Mouse (Mus musculus): ENCODE measurements around the gene Stard5.

Gene Stard5

GRCm38 (mm10) chr7:83635726-83636125 lies 4.0 kb downstream of the Stard5 start:
- no peak for DNase-seq

- DNase-seq, result no peak
These were observed 4.7 kb downstream of the Stard5 start for GRCm38 (mm10) chr7:83636425-83636824.

DNA sequence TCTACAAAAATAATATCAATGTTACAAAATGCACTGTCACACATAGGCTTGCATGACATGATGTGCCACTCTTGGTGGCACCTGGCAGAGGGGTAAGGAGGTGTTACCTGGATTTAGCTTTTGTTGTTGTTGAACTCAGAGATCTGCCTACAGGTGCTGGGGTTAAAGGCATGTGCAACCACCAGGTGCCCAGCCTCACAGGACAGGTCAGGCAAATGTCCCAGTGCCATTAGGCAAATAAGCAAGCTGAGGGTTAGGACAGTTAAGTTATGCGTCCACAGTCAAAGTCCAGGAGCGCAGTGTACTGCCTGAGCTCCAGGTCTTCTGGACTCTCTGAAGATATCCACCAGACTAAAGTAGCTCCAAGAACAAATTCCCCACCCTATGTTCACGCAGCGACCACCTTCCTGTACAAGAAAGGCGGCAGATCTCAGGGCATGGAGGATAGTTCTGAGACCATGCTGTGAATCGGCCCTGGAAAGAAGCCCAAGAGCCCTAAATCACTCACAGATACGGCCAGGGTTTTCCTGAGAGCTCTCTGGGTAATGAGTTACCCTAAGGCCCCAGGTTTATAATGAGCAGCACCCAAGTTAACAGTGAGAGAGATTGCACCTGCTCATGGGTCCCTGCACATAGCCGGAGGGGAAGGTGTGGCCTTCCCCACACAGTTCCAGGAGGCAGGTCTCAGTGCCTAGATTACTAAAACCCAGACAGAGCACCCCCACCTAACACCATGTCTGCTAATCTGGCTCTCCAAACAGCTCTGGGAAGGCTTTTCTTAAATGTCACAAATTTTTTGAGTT lies 6.2 kb downstream of the Stard5 start:
- DNase-seq, result no peak

DNA sequence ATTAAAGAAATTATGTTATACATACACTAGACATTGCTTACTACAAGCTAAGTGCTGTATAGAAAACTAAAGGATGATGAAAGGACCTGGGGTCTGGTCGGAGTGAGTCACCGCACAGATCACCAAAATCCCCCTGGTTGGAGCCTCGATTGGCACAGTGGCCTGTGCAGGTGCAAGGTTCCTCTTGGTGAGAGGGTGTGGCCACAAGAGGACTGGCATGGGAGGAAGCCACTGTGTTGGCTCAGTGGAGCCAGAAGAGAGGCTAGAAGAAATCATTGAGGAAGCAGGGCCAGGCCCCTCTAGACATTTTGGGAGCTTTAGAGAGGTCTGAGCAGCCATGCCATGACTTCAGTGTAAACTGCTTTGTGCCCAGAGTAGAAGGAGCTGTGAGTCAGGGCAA lies 7.3 kb downstream of the Stard5 start:
- no peak for DNase-seq

- peak; percentile 27 for DNase-seq
These were observed 8.8 kb downstream of the Stard5 start for GRCm38 (mm10) chr7:83640581-83640980.

DNA sequence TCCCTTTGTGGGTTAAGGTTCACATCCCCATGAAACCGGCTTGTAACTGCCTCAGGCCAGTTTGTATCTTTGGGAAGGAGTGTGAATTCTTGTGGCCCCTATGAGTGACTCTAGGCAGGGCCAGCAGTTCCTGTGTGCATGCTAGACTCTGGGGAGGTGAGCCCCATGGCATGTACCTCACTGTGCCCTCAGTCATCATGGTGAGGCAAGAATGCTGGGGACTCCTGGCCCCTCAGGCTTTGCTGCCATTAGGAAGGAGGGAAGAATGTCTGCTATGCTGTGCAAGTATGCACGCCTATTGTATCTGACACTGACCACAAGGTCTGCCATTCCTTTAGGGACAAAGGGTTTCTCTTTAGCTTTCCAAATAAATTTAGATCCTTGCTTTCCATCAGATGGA lies 9.4 kb downstream of the Stard5 start:
- no peak for DNase-seq

GRCm38 (mm10) chr7:83643581-83643980 lies 11.8 kb downstream of the Stard5 start:
- DNase-seq, result no peak

- no peak for DNase-seq
These were observed 13.0 kb downstream of the Stard5 start for GRCm38 (mm10) chr7:83644761-83645160.

DNA sequence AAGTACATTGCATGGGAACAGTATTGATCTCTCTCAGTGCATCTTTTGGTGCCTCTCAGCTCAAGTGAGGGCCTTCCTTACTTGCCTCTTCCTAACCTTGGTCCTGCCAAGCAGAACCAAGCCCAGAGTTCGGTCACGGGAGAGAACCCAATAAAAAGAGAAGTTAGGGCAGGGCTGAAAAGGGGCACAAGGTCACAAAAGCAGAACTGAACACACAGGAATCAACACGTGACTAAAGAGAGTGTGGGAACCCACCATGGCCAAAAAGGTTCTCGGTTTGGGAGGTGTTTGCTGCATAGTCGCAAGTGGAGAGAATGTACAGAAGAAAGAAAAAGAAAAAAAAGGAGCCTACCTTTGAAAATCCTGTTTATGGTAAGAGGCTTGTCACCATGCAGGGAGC lies 13.7 kb downstream of the Stard5 start:
- DNase-seq, result no peak

GRCm38 (mm10) chr7:83648807-83649206 lies 17.0 kb downstream of the Stard5 start:
- DNase-seq, result no peak

GRCm38 (mm10) chr7:83650638-83651037 lies 18.9 kb downstream of the Stard5 start:
- DNase-seq, result no peak

GRCm38 (mm10) chr7:83652498-83652897 lies 20.7 kb downstream of the Stard5 start:
- DNase-seq, result no peak

DNA sequence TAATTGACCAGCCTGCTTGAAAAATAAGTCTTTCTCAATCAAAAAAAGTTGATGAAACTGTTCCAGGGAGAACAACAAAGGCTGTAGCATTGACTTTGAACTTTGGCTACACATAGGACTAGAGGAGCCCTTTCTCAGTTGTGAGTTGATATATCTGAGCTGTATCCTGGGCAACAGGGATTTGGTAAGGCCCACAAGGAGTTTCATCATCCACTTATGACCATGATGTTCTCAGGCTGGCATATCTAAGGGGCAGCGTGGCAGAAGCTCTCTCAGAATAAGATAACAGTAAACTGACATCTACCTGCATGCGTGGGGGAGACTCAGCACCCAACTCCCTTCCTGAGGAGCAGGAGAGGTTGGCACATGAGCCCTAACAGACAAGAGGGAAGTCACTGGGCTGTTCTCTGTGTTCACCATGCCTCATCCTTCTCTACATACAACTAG lies 21.9 kb downstream of the Stard5 start:
- DNase-seq, result no peak

DNA sequence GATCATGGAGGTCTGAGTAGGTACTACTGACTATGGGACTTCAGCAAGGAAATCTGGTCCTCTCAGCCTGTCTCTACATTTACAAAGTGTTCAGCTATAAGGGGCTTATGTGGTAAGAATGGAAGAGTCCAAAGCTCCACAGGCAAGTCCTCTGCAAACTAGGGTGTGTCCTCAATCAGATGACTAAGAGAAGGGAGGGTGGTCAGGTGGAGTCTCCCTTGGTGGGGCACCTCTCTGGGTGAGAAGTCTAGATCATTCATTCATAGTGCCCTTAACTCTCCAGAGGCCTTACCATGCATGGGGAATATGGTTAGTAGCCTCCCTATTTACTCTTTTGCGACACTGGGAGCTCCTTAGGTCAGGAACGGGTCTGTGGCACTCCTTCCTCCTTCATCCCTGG lies 22.4 kb downstream of the Stard5 start:
- DNase-seq, result no peak

DNA sequence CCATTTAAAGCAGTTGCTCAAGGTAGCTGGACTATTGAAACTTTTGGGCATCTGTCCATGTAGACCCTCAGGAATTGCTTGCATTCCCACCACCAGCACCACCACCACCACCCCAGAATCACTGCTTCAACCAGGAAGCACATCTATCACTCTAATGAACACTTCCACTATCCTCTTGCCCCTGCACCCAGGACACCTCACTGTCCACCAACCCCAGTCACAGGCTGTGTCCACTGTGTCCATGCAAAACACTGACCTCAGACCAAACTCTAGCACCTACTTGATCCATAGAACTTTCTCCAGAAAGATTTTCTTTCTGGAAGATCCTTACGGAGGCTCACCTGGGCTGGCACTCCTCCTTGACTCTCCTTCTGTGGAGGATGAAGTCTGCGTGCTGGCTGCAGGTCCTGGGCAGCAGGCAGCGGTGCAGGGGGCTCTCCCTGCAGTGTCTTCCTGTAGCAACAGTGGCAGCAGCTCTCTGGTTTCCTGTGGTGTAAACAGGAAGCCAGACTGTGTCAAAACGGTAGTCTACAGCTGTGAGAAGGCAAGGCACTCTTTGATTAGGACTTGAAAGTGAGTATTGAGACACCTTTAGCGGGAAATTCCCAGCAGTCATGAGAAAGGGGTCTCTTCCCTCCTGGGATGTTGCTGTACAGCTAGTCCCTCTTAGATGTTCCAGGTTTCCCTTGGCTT lies 23.3 kb downstream of the Stard5 start:
- peak; percentile 51 for DNase-seq

- DNase-seq, result no peak
These were observed 27.0 kb downstream of the Stard5 start for GRCm38 (mm10) chr7:83658716-83659115.

DNA sequence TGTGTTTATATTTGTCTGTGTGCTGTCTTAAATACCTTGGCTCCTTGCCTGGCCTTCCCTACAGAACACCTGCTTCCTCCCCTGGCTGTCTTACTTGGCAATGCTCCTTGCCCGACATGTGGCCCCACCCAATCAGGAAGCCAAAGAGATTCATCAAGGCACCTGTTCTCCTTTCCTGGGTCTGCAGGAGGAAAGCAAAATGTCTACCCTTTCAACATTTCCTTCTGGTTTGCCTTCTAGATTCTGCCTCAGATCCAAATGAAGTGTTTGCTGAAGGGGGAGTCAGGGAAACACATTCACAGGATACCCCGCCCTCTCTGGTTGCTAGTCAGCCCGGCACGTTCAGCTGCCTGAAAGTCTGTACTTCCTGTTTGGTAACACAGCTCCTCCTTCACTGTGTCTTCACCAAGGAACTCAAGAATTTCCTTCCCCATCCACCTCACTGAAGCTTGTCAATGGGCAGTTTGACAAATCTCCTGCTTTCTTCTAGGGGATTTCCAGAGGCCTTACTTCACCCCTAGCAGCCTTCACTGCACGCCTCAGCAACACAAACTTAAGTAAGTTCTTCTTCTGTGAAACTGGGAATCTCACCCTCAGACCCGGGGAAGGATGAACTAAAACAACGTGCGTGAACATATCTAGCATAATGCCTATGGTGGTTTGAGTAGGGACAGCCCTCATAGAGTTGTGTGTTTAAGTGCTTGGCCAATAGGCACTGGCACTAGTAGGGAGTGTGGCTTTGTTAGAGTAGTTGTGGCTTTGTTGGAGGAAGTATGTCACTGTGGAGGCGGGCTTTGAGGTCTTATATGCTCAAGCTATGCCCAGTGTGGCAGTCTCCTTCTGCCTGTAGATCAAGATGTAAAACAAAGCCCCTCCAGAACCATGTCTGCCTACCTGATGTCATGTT lies 27.7 kb downstream of the Stard5 start:
- DNase-seq, result peak; percentile 61

- DNase-seq, result no peak
These were observed 28.5 kb downstream of the Stard5 start for GRCm38 (mm10) chr7:83660273-83660691.

DNA sequence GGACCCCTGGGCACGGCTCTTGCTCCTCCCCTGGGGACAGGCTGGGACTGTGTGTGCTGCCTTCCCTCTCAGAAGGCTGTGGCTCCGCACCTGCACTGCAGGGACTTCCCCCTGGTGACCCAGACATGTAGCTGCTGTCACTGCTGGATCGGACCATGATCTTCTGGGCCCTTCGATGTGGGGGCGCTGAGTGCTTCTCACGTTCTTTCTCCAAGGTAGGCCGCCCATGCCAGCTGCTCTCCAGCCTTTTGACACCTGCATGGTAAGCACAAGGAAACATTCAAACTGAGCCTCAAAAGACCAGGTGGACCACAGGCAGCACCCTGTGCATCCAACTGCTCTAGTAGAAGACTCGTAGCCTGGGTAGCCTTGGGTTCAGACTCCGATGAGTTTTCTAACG lies 29.3 kb downstream of the Stard5 start:
- DNase-seq, result no peak

DNA sequence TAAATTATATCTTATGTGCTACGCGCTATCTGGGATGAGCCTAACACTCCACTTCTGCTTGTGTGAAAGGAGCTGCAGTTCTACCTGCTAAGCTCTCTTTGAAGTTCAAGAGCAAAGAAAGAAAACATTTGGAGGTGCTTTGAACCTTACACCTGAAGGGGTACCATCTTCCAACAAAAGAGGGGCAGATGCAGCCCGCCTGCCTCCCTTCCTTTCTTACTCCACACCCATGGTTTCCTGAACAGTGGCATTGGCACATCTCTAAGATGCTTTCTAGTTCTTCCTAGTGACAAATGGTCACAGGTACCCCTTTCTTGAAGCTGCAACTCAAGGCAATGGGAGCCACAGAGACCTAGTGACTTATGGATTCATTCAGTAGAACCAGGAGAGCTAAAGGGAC lies 30.0 kb downstream of the Stard5 start:
- DNase-seq, result no peak

DNA sequence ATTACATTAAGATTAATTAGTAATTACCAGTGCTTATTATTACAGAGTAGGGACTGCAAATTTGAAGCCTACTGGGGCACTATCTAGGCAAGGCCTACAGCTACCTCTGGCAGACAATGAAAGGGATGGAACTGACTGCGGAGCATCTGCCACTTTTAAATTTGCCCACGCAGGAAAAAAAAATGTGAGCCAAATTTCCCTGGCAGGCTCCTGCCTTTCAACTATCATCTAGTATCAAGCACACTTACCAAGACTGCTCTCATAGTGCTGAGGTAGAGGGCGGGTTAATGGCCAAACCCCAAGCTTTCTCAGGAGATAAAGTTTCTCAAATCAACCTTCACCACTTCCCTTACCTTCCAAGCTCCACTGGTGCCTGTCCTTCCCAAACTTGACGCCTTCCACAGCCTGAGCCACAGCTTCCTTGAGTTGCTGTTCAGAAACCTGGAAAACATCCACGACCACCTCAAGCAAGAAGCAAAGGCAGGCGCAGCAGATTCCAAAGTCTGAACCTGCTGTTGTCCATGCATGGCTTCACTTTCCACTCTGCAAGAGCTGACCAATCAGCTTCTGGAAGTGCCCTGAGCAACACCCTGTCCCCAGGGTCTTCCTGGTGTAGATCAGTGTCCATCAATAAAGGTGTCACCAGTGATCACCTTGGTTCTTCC lies 31.1 kb downstream of the Stard5 start:
- DNase-seq, result no peak

DNA sequence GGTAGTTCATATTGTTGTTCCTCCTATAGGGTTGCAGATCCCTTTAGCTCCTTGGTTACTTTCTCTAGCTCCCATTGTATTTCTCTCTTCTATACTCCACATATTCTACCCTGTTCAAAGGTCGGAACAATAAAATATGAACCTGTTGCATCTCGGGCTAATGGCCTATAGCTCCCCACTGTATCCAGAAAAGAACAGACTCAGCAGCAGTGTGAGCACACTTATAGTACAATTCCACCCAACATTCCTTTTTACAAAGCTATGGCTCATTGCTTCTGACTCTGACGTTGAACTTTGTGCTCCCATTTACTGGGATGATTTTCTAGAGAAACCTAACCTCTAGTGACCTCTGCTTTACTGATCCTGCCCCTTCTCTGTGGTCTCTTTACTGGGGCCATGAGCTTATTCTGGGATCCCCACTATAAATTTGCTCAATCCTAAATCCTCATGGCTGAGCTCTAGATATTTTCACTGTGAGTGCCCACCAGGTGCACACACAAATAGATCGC lies 34.4 kb downstream of the Stard5 start:
- no peak for DNase-seq
